Mouse (Mus musculus): ENCODE measurements at regions not wholly inside any gene's neighbourhood (a gene's known extent, or its start where the extent isn't known, plus 50 kb on each side); places are given as distances from the start of the nearest gene placed in this dataset.
A peak's percentile ranks its signal among the peaks of the same experiment; 100 is the strongest.

DNA sequence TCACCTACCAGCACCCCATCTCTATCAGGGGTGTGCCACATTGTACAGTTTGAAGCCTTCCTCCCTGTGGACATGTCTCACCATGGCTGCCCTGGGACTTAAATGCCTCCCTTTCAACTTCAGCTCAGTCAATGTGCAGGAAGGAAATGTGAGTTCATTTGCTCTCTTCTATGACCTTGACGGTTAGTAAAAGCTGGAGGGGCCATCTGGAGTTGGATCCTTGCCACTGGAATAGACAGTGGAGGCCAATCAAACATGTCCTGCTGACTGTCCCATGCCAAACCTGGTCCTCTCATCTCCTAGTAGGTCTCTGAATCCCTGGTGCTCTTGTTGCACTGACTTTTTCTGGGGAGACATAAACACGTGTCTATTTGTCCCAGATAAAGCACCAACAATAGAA, 220.2 kb downstream of the Abcc12 start:
- no peak for DNase-seq (ENCODE audit: low spot score)

GRCm38 (mm10) chr8:86359518-86359917, 221.0 kb downstream of the Abcc12 start:
- DNase-seq (ENCODE audit: low spot score): no peak

DNA sequence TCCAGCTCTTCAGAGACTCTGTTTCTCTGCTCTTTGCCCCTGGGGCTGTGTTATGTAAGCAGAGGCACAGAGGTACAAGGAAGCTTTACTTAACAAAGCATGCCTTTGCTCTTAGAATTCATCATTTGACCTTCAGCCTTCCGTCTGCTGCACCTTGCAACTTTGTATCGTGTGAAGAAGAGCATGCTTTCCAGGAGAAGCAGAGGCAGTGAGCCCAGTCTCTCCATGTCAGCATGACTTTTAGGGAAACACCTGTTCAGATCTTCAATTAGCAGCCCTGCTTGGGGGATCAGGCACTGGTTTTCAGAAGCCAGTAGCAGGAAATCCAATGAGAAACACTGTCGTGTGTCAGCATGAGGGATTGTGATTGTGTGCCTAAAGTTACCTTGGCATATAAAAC, 226.7 kb downstream of the Abcc12 start:
- DNase-seq (ENCODE audit: low spot score): no peak

GRCm38 (mm10) chr8:86351545-86352190, 228.8 kb downstream of the Abcc12 start:
- DNase-seq (ENCODE audit: low spot score): no peak

DNA sequence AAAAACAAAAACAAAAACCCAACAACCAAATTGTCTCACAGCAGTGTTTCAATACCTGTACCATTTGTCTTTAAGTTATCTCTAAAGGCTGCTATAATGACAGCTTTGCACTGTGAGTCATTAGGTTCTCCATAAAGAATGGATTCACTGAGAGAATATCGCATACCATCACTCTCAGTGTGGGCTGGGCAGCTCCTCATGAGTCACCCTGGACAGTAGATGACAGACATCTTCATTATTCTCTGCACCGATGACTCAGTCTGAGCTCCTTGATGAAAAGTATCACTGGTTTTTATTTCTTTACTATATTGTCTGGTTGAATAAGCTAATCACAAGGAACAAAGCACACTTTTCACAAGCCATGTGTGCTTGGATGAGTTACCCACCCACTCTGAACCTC, 230.4 kb downstream of the Abcc12 start:
- DNase-seq (ENCODE audit: low spot score): no peak

- no peak for DNase-seq (ENCODE audit: low spot score)
Observed at GRCm38 (mm10) chr8:86342016-86342684, 238.3 kb downstream of the Abcc12 start.

DNA sequence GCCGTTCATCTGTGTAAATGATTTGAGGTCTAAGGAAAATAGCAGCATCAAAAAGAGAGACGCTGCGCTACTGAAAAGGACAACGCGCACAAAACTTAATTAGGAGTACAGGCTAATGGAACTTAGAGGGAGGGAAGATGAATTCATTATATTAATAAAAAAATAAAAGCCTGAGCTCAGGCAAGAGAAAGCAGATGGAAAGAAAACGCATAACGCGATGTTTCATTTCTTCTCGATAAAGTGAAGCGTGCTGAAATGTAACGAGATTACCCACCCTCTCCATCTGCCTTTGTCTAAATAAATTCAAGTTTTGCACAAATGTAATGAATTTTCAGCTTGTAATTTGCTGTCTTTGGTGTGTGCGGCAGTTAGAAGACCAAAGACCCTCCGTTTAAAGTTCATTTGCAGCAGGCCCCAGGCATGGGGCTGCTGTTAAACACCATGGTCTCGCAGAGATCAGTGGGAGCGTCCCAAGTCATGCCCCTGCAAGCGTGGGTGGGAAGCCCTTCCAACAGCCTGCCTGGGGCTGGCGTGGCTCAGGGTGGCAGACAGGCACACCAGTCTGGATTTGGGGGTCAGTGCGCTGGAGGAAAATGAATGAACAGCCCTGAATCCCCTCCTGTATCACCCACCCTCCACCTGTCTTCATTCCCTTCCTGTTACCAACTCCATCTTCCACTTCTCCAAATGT, 241.8 kb downstream of the Abcc12 start:
- DNase-seq (ENCODE audit: low spot score): no peak

DNA sequence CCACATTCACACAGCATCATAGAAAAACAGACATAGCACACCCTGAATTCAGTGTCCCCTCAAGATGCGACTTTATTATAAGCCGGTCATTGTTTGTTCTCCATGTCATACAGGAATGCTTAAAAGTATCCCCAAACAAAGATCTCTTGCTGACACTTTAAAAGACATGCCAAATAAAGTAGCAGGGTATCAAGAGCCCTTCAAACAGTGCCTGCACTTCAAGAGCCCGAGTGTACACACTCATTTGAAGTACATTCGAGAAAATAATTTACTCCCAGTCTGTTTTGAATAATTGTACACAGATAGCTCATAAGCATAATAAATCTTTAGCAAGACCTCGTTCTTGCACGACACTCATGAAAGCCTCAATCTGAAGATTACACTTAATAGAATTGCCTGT, 249.1 kb downstream of the Abcc12 start:
- no peak for DNase-seq (ENCODE audit: low spot score)

DNA sequence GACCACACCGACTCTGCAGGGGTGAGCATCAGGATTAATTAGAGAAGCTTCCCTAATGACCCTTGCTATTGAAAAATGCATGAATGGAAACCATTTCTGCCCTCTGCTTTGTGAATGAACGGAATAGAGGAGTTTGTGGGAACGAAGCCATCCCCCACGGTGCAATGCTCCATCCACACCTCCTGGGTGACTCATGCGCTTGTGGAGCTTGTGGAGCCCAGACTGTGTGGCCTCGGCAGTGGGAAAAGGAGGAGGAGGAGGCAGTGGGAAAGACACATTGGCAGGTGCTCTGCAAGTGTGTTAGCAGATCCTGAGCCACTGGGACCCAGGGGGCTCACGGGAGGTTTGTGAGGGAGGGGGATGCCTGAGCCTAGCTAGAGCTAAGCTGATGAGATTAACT, 251.9 kb downstream of the Abcc12 start:
- no peak for DNase-seq (ENCODE audit: low spot score)

DNA sequence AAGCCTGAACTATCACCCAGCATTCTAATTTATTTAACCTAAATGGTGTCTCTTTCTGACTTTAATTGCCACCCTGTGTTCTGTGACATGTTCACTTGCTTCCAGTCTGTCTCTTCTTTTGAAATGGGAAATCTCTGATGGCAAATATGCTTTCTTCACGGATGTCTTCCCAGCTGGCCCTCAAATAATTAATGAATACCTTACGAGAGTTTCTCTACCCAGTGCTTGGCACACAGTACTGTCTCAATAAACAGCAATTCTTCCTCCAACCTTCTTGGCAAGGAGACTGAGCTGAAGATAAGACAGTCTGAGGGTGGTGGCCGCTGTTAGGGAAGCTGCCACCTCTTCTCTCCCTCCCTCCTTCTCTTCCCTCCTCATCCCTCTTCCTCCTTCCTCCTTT, 252.5 kb downstream of the Abcc12 start:
- DNase-seq (ENCODE audit: low spot score): no peak

- no peak for DNase-seq (ENCODE audit: low spot score)
Observed at GRCm38 (mm10) chr8:86325040-86325439, 255.4 kb downstream of the Abcc12 start.

- DNase-seq (ENCODE audit: low spot score): no peak
Observed at GRCm38 (mm10) chr8:86324542-86324941, 255.9 kb downstream of the Abcc12 start.

DNA sequence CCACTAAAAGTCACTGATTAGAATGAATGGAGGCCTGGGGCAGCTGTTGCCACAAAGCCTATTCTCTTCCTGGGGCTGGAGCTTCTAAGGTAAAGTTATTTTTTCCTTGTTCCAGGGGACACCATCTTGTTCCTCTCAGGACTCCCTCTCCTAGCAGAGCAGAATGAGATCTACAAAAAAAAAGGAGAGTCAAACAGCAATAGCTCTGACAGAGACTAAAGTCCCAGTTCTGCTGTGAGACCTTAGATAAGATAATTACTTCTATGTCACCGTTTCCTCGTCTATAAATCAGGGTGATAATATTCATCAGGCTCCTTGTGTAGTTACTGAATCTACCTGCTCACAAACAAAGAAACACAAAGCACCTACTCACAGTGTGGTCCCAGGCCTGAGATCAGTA, 256.7 kb downstream of the Abcc12 start:
- no peak for DNase-seq (ENCODE audit: low spot score)

DNA sequence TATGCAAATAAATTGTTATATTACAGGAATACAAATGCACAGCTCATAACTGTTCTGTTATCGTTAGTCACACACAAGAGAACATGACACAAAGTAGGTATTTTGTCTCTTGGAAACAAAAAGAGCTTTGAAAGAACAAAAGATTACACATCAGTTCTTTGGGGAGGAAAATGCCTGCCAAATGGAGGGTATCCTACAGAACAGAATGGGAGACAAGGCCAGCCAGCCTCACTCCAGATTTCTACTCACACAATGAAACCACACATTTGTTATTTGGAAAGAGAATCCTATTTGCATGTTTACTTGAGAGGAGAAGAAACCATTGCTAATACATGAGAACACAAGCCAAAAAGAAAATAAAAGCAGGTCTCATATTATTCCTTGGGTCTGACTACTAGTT, 258.0 kb downstream of the Abcc12 start:
- DNase-seq (ENCODE audit: low spot score): no peak

DNA sequence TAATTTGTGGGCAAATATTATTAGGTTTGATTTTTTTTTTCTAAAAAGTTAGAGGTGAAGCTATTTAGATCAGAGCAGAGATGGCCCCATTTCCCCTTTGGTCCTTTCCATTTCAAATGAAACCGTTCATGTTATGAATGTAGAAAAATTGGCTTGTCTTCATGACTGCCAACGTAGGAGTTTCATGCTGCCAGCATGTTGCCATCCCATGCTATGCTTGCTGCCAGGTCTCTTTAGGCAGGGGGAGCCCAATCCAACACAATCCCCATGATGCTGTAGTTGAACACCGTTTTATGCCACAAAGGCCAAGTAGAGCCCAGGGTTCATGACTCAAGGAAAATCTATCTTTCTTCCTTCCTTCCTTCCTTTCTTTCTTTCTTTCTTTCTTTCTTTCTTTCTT, 259.5 kb downstream of the Abcc12 start:
- no peak for DNase-seq (ENCODE audit: low spot score)

DNA sequence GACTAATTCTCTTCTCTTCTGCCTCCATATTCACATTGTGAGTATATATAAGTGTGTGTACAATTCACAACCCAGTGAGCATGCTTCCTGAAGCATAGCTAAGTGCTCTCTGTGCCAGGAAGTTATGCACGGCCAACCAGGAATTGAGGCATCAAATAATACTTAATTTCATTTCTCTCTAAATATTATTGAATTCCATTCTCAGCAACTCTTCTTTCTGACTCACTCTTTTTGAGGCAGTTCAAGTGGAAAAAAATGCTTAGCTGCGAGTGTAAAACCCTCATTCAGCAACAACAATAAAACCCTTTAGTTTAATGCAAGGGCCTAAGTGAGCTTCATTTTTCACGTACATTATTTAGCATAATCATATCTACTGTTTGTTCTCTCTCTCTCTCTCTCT, 262.0 kb downstream of the Abcc12 start:
- DNase-seq (ENCODE audit: low spot score): no peak

DNA sequence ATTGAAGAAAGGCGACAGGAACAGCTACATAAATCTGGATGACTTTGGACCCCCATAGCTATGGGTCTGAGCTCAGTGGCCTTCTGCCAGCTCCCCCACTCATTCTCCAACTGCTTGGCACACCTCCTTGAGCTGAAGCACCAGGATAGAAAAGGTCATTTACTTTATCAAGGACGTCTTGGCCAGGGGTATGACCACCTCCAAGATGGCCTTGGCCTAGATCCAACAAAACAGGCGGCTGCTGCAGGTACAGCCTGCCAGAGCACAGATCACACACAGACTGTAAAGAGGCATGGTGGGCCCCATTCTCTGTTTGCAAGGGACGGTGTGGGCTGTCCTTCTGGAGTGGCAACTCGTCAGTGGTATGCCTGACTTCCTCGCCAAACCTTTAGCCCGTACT, 264.2 kb downstream of the Abcc12 start:
- DNase-seq (ENCODE audit: low spot score): no peak

- DNase-seq (ENCODE audit: low spot score): no peak
Observed at GRCm38 (mm10) chr8:86309460-86309859, 271.0 kb downstream of the Abcc12 start.

GRCm38 (mm10) chr8:86307339-86307738, 273.1 kb downstream of the Abcc12 start:
- no peak for DNase-seq (ENCODE audit: low spot score)

GRCm38 (mm10) chr8:86301885-86302509, 278.5 kb downstream of the Abcc12 start:
- DNase-seq (ENCODE audit: low spot score): no peak

DNA sequence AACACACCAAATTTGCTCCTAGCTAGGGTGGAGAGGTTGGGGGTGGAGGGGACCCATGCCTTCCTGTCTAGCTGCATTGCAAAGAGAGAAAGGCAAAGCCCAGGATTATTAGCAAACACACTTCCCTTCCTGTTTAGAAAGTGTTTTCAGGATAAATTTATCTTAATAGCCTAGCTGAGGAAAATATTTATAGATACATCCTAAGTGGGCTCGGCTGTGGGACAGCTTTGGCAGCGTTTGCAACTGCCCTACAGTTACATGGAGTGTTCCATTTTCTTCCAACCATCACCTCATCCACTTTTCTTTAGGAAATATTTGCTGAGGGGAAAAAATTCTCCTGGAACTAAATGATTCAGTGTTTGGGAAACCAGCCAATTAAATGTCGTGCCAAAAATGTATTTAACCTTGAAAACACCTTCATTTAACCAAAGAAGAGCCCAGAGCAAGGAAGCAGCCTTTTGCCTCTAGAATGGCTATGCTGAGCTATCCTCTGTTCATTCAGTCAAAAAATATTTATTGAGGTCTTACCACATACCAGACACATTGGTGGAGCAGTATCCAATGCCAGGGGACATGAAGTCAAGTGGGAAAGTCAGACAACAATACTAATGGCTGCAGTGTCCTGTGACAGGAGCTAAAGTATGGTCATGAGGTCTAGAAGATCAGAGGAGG, 291.6 kb downstream of the Abcc12 start:
- no peak for DNase-seq (ENCODE audit: low spot score)

DNA sequence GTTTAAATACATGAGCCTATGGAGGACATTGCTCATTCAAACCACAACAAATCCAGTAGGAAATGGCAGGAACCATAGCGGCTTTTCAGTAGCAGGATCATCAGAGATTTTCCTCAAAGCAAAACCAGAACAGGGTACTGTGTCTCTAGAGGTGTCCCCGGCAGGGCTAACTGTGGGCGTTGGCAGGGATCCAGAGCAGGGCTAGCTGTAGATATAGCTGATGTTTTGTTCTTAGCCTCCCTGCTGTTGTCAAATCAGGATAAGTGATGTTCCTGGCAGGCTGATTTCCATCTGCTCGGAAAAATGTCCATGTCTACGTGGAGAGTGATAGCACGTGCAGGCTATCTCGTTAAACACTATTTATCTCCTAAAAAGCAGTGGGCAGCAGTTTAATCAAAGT, 297.6 kb downstream of the Abcc12 start:
- peak; percentile 49 for DNase-seq (ENCODE audit: low spot score)
